Mouse (Mus musculus) embryonic fibroblast, embryonic 13.5 days (primary cell): ENCODE data around the gene Gm20662.

Experiments used
- CTCF ChIP-seq: IDR thresholded peaks from 2 replicates; pipeline ENCODE4 v1.5.1; 2011; ENCODE audit warnings: mild to moderate bottlenecking, control low read depth, low read length, moderate library complexity, borderline replicate concordance; ENCODE audit not compliant: insufficient read depth
- POLR2A ChIP-seq: IDR thresholded peaks from 2 replicates; pipeline ENCODE4 v1.6.1; 2011; ENCODE audit warnings: low read depth, mild to moderate bottlenecking, control low read depth, low read length, moderate library complexity

- TF ChIP-seq CTCF (no peak), POLR2A (no peak)
Measured at GRCm38 (mm10) chr9:108080168-108080567, 84.0 kb downstream of the Gm20662 start, which contains the start of gene Mst1.
